Mouse (Mus musculus): ENCODE measurements around the gene Hscb. TPM values are rescaled to one million over a fixed set of nuclear protein-coding genes. Genes with fewer than 3 reads are reported as not detected.

Hscb gene
- polyA plus RNA-seq, 1 experiment, result 22.4 TPM

DNA sequence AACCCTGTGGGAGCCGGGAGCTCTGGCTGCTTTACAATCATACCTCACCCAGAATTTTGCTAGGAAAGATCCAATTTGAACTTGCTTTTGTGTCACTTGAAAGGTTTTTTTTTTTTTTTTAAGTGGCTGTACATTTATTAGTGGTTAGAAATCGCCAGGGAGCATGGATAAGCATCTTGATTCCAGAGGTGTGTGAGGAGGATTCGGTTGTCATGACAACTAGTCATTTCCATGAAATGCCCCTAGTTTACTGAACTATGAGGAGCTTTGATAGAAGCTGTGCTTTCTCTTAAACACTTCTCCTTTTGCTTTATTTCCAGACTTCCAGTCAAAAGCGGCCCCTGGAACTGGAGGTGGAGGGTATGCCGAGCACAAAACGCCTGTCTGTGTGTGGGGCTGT, 33.6 kb upstream of the Hscb start:
- Histone ChIP-seq H3K9me3 (ENCODE audit: control insufficient read depth, low read length) (no peaks in the 10 kb centered on the region), H3K4me3 (replicated peaks) (no peak overlapping the region), H3K36me3 (ENCODE audit: control insufficient read depth) (peaks cover 82% of the 10 kb centered on the region), H3K4me1 (ENCODE audit: control insufficient read depth) (peaks cover 10% of the 10 kb centered on the region), H3K27me3 (ENCODE audit: control insufficient read depth) (no peaks in the 10 kb centered on the region)
- TF ChIP-seq TAL1 (IDR thresholded peaks at IDR 0.05; ENCODE audit: low read length) (no peak), GATA1 (IDR thresholded peaks at IDR 0.05; ENCODE audit: low read length) (no peak)

DNA sequence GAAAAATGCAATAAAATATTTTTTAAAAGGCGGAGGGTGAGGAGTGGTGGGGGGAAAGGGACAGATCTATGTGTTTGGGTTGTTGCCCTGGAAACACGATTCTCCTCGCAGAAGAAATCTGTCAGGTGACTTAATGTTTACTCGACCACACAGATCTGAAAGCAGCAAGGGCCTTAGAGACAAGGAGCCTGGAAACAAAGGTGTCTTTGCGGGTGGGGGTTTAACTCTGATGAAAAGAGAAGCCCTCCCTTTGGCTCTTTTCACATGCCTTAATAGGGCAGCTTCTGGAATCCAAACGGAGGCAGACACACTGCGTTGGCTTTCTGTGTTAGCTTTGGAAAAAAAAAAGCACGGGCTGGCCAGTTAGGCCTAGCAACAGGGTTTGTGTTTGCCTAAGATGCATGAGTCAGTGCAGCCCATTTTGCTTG, 29.7 kb upstream of the Hscb start:
- Histone ChIP-seq H3K9me3 (ENCODE audit: control insufficient read depth, low read length) (no peaks in the 10 kb centered on the region), H3K4me3 (replicated peaks) (no peak overlapping the region), H3K36me3 (ENCODE audit: control insufficient read depth) (peaks cover 97% of the 10 kb centered on the region), H3K4me1 (ENCODE audit: control insufficient read depth) (no peaks in the 10 kb centered on the region), H3K27me3 (ENCODE audit: control insufficient read depth) (no peaks in the 10 kb centered on the region)
- TF ChIP-seq TAL1 (IDR thresholded peaks at IDR 0.05; ENCODE audit: low read length) (no peak), GATA1 (IDR thresholded peaks at IDR 0.05; ENCODE audit: low read length) (no peak)

DNA sequence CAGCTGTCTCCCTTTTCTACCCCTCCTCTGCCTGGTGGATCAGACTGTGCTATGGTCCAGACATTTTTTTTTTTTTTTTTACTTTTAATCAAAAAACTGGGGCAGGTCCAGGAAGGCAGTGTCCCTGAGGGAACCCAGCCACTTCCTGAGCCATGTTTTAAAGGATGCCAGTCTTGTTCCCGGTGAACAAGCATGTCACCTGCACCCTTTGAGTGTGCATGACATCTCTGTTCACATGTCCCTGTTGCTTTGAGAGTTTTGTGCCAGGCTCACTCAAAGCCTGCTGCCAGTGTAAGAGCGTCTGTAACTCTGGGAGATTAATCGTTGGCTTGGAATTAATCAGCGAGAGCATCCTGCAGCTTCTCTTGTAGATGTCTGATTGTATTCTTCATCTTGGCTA, 28.9 kb upstream of the Hscb start:
- Histone ChIP-seq H3K9me3 (ENCODE audit: control insufficient read depth, low read length) (no peaks in the 10 kb centered on the region), H3K36me3 (ENCODE audit: control insufficient read depth) (peaks cover 98% of the 10 kb centered on the region), H3K27me3 (ENCODE audit: control insufficient read depth) (no peaks in the 10 kb centered on the region), H3K4me1 (ENCODE audit: control insufficient read depth) (no peaks in the 10 kb centered on the region), H3K4me3 (replicated peaks) (no peak overlapping the region)
- TF ChIP-seq TAL1 (IDR thresholded peaks at IDR 0.05; ENCODE audit: low read length) (no peak), GATA1 (IDR thresholded peaks at IDR 0.05; ENCODE audit: low read length) (no peak)

DNA sequence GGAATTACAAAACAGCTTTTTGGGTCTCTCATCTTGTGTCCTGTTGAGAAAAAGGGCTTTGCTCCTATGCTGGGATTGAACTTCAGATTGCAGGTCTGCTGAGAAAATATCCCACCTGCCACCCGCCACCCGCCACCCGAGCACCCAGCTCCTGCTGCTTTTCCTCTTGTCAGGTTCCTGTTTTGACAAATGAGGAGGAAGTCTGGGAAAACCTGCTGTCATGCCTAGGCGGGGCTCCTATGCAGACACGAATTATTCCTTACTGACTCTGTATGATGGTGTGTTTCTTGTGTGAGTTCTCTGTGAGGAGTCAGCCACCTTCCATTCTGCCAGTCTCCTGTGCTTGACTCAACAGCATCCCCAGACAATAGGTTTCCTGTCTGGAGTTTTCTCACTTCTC, 20.9 kb upstream of the Hscb start:
- Histone ChIP-seq H3K27me3 (ENCODE audit: control insufficient read depth) (no peaks in the 10 kb centered on the region), H3K4me3 (replicated peaks) (no peak overlapping the region), H3K9me3 (ENCODE audit: control insufficient read depth, low read length) (no peaks in the 10 kb centered on the region), H3K4me1 (ENCODE audit: control insufficient read depth) (no peaks in the 10 kb centered on the region; the same call in 1 of the 2 replicates), H3K36me3 (ENCODE audit: control insufficient read depth) (peaks cover 98% of the 10 kb centered on the region)
- no peak for TF ChIP-seq TAL1 (IDR thresholded peaks at IDR 0.05; ENCODE audit: low read length)
- no peak for TF ChIP-seq GATA1 (IDR thresholded peaks at IDR 0.05; ENCODE audit: low read length)

DNA sequence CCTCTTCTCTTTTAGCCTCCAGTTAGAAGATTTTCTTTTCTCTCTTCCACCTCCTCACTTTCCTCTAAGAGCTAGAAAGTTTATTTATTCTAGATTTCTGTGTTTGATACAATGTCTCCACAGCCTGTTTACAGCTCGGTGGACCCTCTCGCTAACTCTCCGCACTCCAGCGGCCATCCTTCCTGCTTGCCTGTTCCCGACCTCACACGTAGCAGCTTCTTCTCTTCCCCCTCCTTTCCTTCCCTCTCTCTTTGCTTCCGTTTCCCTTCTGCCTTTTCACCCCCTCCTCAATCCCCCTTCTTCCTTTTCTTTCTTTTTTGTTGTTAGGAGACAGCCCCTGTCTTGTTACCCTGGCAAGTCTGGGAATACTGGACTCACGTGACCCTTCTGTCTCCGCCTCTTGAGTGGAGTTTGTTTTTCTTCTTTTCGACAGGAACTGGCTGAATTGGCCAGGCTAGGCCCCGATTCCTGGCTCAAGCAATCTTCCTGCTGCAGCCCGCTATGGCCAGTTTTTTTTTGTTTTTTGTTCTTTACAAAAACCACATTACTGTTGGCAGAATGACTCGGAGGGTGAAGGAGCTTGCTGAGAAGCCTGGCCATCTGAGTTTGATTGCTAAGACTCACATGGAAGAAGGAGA, 19.6 kb upstream of the Hscb start:
- H3K9me3 ChIP-seq (ENCODE audit: control insufficient read depth, low read length), result no peaks in the 10 kb centered on the region
- H3K27me3 ChIP-seq (ENCODE audit: control insufficient read depth), result no peaks in the 10 kb centered on the region
- no peaks in the 10 kb centered on the region; the same call in 1 of the 2 replicates for H3K4me1 ChIP-seq (ENCODE audit: control insufficient read depth)
- TF ChIP-seq GATA1 (IDR thresholded peaks at IDR 0.05; ENCODE audit: low read length), result no peak
- no peak overlapping the region for H3K4me3 ChIP-seq (replicated peaks)
- H3K36me3 ChIP-seq (ENCODE audit: control insufficient read depth), result peaks cover 98% of the 10 kb centered on the region

DNA sequence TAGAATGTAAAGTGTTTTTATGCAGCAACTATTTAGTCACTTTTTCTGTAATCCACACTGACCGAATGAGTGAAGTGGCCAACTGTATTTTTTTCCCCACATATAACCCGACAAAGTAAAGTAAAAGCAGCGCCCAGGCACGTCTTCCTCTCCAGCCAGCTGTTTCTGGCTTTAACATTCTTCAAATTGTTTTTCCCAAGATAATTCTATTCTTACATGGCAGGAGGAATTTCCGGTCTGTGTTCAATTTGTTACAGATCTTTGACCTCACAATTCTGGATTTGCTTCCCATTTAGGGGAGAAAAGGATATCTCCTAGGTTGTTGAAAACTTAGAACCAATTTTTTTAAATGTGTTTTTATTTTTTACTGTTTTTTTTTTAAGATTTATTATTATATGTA, 17.5 kb upstream of the Hscb start:
- Histone ChIP-seq H3K4me1 (ENCODE audit: control insufficient read depth) (no peaks in the 10 kb centered on the region; the same call in 1 of the 2 replicates), H3K9me3 (ENCODE audit: control insufficient read depth, low read length) (no peaks in the 10 kb centered on the region), H3K4me3 (replicated peaks) (no peak overlapping the region), H3K27me3 (ENCODE audit: control insufficient read depth) (no peaks in the 10 kb centered on the region), H3K36me3 (ENCODE audit: control insufficient read depth) (peaks cover 97% of the 10 kb centered on the region)
- TF ChIP-seq GATA1 (IDR thresholded peaks at IDR 0.05; ENCODE audit: low read length), result no peak
- TF ChIP-seq TAL1 (IDR thresholded peaks at IDR 0.05; ENCODE audit: low read length), result no peak

DNA sequence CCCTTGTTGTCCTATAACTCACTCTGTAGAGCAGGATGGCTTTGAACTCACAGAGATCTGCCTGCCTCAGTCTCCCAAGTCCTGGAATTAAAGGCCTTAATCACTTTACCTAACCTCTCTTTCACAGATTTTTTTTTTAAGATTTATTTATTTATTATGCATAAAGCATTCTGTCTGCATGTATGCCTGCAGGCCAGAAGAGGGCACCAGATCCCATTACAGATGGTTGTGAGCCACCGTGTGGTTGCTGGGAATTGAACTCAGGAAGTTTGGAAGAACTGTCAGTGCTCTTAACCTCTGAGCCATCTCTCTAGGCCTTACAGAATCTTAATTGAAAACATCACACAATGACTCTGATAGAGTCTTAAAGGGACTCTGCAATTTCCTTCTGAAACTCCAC, 13.4 kb upstream of the Hscb start:
- Histone ChIP-seq H3K4me1 (ENCODE audit: control insufficient read depth) (peaks cover 3% of the 10 kb centered on the region; the same call in 1 of the 2 replicates), H3K4me3 (replicated peaks) (no peak overlapping the region), H3K27me3 (ENCODE audit: control insufficient read depth) (no peaks in the 10 kb centered on the region), H3K36me3 (ENCODE audit: control insufficient read depth) (peaks cover 98% of the 10 kb centered on the region), H3K9me3 (ENCODE audit: control insufficient read depth, low read length) (no peaks in the 10 kb centered on the region)
- TF ChIP-seq TAL1 (IDR thresholded peaks at IDR 0.05; ENCODE audit: low read length), result no peak
- no peak for TF ChIP-seq GATA1 (IDR thresholded peaks at IDR 0.05; ENCODE audit: low read length)

DNA sequence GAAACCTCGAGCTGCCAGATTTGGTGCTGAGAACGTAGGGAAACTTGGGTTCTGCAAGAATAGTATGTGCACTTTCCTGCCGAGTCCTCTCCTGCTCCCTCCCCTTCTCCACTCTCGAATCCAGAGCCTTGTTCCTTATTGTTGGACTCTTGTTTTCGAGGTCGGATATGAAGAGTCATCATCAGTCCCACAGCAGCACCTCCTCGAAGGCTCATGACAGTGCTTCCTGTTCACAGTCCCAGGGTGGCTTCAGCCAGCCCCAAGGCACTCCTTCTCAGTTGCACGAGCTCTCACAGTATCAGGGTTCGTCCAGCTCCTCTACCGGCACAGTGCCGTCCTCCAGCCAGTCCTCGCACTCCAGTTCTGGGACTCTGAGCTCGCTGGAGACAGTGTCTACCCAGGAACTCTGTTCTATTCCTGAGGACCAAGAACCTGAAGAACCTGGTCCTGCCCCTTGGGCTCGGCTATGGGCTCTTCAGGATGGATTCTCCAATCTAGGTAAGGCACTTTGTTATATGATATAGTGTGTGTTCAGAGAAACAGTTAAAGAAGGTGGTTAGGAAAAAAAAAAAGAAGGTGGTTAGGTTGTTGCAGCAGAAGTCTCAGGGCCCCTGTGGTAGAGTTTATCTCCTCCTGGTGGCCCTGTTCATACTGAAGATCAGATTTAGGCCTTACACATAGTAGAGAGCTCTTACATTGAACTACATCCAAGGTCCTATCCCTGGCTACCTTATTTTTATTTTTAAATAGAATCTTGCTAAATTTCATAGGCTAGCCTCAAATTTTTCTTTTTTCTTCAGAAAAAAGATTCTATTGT, 1.7 kb upstream of the Hscb start:
- TF ChIP-seq GATA1 (IDR thresholded peaks at IDR 0.05; ENCODE audit: low read length) (no peak), TAL1 (IDR thresholded peaks at IDR 0.05; ENCODE audit: low read length) (no peak)
- H3K36me3 ChIP-seq (ENCODE audit: control insufficient read depth), result peaks cover 68% of the 10 kb centered on the region
- H3K9me3 ChIP-seq (ENCODE audit: control insufficient read depth, low read length), result no peaks in the 10 kb centered on the region
- no peaks in the 10 kb centered on the region for H3K27me3 ChIP-seq (ENCODE audit: control insufficient read depth)
- H3K4me3 ChIP-seq (replicated peaks), result peak overlapping the region; percentile 100
- peaks cover 57% of the 10 kb centered on the region for H3K4me1 ChIP-seq (ENCODE audit: control insufficient read depth)

DNA sequence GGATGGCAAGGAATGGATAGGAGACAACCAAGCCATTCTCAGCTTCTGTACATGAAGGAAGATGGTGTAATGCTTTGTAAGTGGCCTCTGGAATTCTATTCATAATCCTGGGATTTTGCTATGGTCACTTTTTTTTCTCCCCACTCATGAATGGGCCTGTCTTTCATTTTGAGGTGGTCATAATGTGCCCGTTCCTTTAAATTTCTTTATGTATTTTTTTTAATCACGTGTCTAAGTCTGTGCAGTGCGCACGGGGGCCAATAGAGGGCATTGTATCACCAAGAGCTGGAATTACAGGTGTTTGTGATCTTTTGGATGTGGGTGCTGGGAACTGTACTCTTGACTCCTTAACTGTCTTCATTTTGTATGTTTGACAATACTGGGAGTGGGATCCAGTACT, 888 bp upstream of the Hscb start:
- peaks cover 62% of the 10 kb centered on the region for H3K4me1 ChIP-seq (ENCODE audit: control insufficient read depth)
- peaks cover 64% of the 10 kb centered on the region for H3K36me3 ChIP-seq (ENCODE audit: control insufficient read depth)
- peak overlapping the region; percentile 100 for H3K4me3 ChIP-seq (replicated peaks)
- no peak for TF ChIP-seq GATA1 (IDR thresholded peaks at IDR 0.05; ENCODE audit: low read length)
- no peak for TF ChIP-seq TAL1 (IDR thresholded peaks at IDR 0.05; ENCODE audit: low read length)
- no peaks in the 10 kb centered on the region for H3K9me3 ChIP-seq (ENCODE audit: control insufficient read depth, low read length)
- H3K27me3 ChIP-seq (ENCODE audit: control insufficient read depth), result no peaks in the 10 kb centered on the region
